Mouse (Mus musculus) thymus, postnatal 4 days (tissue): ENCODE data around the gene Mzf1.

ENCODE experiments used
- DNase-seq: peaks from one replicate; pipeline ENCODE4 v3.0.0; 2021

Mzf1 gene

GRCm38 (mm10) chr7:13054287-13055010 lies at the start of gene Mzf1:
Gene Mzf1, minus strand, starts transcription at chr7:13054764.
- DNase-seq = peak; percentile 92

GRCm38 (mm10) chr7:13095073-13095472 lies 40.5 kb upstream of the Mzf1 start, which contains the start of gene Vmn1r85:
Gene Vmn1r85, minus strand, starts transcription at chr7:13095173.
- DNase-seq = no peak

GRCm38 (mm10) chr7:13072293-13072692 lies 17.7 kb upstream of the Mzf1 start:
- no peak for DNase-seq

GRCm38 (mm10) chr7:13063399-13063798 lies 8.8 kb upstream of the Mzf1 start:
- peak; percentile 38 for DNase-seq

GRCm38 (mm10) chr7:13059536-13059935 lies 5.0 kb upstream of the Mzf1 start:
- DNase-seq = no peak

GRCm38 (mm10) chr7:13056913-13057700 lies 2.5 kb upstream of the Mzf1 start:
- DNase-seq = no peak

- no peak for DNase-seq
These were observed 640 bp downstream of the Mzf1 start for GRCm38 (mm10) chr7:13053961-13054286.

GRCm38 (mm10) chr7:13053501-13053900 lies 1.1 kb downstream of the Mzf1 start:
- no peak for DNase-seq

- DNase-seq = no peak
These were observed 1.6 kb downstream of the Mzf1 start for GRCm38 (mm10) chr7:13053001-13053400.

- DNase-seq = peak; percentile 75
These were observed 8.5 kb downstream of the Mzf1 start for GRCm38 (mm10) chr7:13046084-13046483.

- DNase-seq = no peak
These were observed 10.3 kb downstream of the Mzf1 start for GRCm38 (mm10) chr7:13044254-13044625.

GRCm38 (mm10) chr7:13043445-13044253 lies 10.9 kb downstream of the Mzf1 start:
- DNase-seq = peak; percentile 44

GRCm38 (mm10) chr7:13043120-13043444 lies 11.5 kb downstream of the Mzf1 start:
- DNase-seq = no peak

GRCm38 (mm10) chr7:13042511-13042910 lies 12.1 kb downstream of the Mzf1 start:
- DNase-seq = no peak

GRCm38 (mm10) chr7:13041256-13041655 lies 13.3 kb downstream of the Mzf1 start:
- no peak for DNase-seq

GRCm38 (mm10) chr7:13039181-13039580 lies 15.4 kb downstream of the Mzf1 start:
- DNase-seq = no peak

GRCm38 (mm10) chr7:13038621-13039169 lies 15.9 kb downstream of the Mzf1 start:
- no peak for DNase-seq

- peak; percentile 100 for DNase-seq
These were observed 16.5 kb downstream of the Mzf1 start, which contains the start of gene Ube2m for GRCm38 (mm10) chr7:13037901-13038555. Gene Ube2m, minus strand, starts transcription at chr7:13038275.

- DNase-seq = no peak
These were observed 17.2 kb downstream of the Mzf1 start for GRCm38 (mm10) chr7:13037366-13037765.

- no peak for DNase-seq
These were observed 17.8 kb downstream of the Mzf1 start for GRCm38 (mm10) chr7:13036806-13037205.

GRCm38 (mm10) chr7:13035211-13035855 lies 19.2 kb downstream of the Mzf1 start:
- DNase-seq = peak; percentile 57
